Mouse (Mus musculus) right cerebral cortex, postnatal 14 days (tissue): ENCODE data around the gene Csnk2a2.

ENCODE experiments used
- DNase-seq: peaks from one replicate; pipeline ENCODE4 v3.0.0; 2022

Csnk2a2 gene

GRCm38 (mm10) chr8:95470008-95470407, 19.8 kb downstream of the Csnk2a2 start:
- DNase-seq: no peak

GRCm38 (mm10) chr8:95468995-95469394, 20.8 kb downstream of the Csnk2a2 start:
- DNase-seq: no peak

- no peak for DNase-seq
Observed at GRCm38 (mm10) chr8:95466543-95466942, 23.3 kb downstream of the Csnk2a2 start.

- DNase-seq: no peak
Observed at GRCm38 (mm10) chr8:95452518-95452917, 37.3 kb downstream of the Csnk2a2 start.

GRCm38 (mm10) chr8:95450271-95450670, 39.6 kb downstream of the Csnk2a2 start:
- DNase-seq: no peak

GRCm38 (mm10) chr8:95447661-95448060, 42.2 kb downstream of the Csnk2a2 start:
- DNase-seq: no peak

- DNase-seq: no peak
Observed at GRCm38 (mm10) chr8:95445042-95445441, 44.8 kb downstream of the Csnk2a2 start.

- DNase-seq: no peak
Observed at GRCm38 (mm10) chr8:95441491-95442039, 48.3 kb downstream of the Csnk2a2 start.

GRCm38 (mm10) chr8:95440168-95440709, 49.6 kb downstream of the Csnk2a2 start:
- no peak for DNase-seq

GRCm38 (mm10) chr8:95439421-95439820, 50.4 kb downstream of the Csnk2a2 start:
- DNase-seq: no peak

- no peak for DNase-seq
Observed at GRCm38 (mm10) chr8:95437341-95437992, 52.4 kb downstream of the Csnk2a2 start.

GRCm38 (mm10) chr8:95435930-95436329, 53.9 kb downstream of the Csnk2a2 start:
- no peak for DNase-seq

- DNase-seq: no peak
Observed at GRCm38 (mm10) chr8:95435471-95435870, 54.4 kb downstream of the Csnk2a2 start.

GRCm38 (mm10) chr8:95434686-95435439, 55.0 kb downstream of the Csnk2a2 start, which contains the start of gene Cfap20:
Gene Cfap20, minus strand, starts transcription at chr8:95434869.
- DNase-seq: peak; percentile 99

GRCm38 (mm10) chr8:95434233-95434632, 55.6 kb downstream of the Csnk2a2 start:
- DNase-seq: no peak

GRCm38 (mm10) chr8:95433124-95433523, 56.7 kb downstream of the Csnk2a2 start:
- no peak for DNase-seq

- DNase-seq: no peak
Observed at GRCm38 (mm10) chr8:95432471-95432870, 57.4 kb downstream of the Csnk2a2 start.

GRCm38 (mm10) chr8:95429945-95430344, 59.9 kb downstream of the Csnk2a2 start:
- DNase-seq: peak; percentile 22

- DNase-seq: peak; percentile 70
Observed at GRCm38 (mm10) chr8:95427594-95428535, 62.0 kb downstream of the Csnk2a2 start.

- DNase-seq: no peak
Observed at GRCm38 (mm10) chr8:95426781-95427281, 63.0 kb downstream of the Csnk2a2 start.

- DNase-seq: no peak
Observed at GRCm38 (mm10) chr8:95424682-95425081, 65.2 kb downstream of the Csnk2a2 start.

GRCm38 (mm10) chr8:95422193-95422810, 67.5 kb downstream of the Csnk2a2 start:
- DNase-seq: no peak
